Mouse (Mus musculus) thymus, adult 18-20 months (tissue): ENCODE results near the gene Dpp6.

Experiments
- DNase-seq, 2 experiments: peaks; one replicate each; pipeline ENCODE4 v3.0.0; 2022; ENCODE audit warnings: mixed read lengths in 2 of 2

Dpp6 gene

GRCm38 (mm10) chr5:27544816-27545270 lies 727.8 kb downstream of the Dpp6 start:
- DNase-seq: no peak

GRCm38 (mm10) chr5:27549291-27549690 lies 732.3 kb downstream of the Dpp6 start:
- DNase-seq: no peak

GRCm38 (mm10) chr5:27565700-27566099 lies 748.7 kb downstream of the Dpp6 start:
- DNase-seq: no peak

- DNase-seq: no peak
These were observed 771.2 kb downstream of the Dpp6 start for GRCm38 (mm10) chr5:27587970-27588758.

- DNase-seq: no peak
These were observed 787.1 kb downstream of the Dpp6 start for GRCm38 (mm10) chr5:27604132-27604531.

- no peak for DNase-seq
These were observed 798.8 kb downstream of the Dpp6 start for GRCm38 (mm10) chr5:27615769-27616168.

- no peak for DNase-seq
These were observed 804.8 kb downstream of the Dpp6 start for GRCm38 (mm10) chr5:27621811-27622210.

- DNase-seq: no peak
These were observed 806.9 kb downstream of the Dpp6 start for GRCm38 (mm10) chr5:27623876-27624275.

- DNase-seq: no peak
These were observed 815.1 kb downstream of the Dpp6 start for GRCm38 (mm10) chr5:27632151-27632550.

- DNase-seq: no peak
These were observed 818.9 kb downstream of the Dpp6 start for GRCm38 (mm10) chr5:27635941-27636340.

GRCm38 (mm10) chr5:27641876-27642275 lies 824.9 kb downstream of the Dpp6 start:
- no peak for DNase-seq

GRCm38 (mm10) chr5:27651879-27652814 lies 835.1 kb downstream of the Dpp6 start:
- DNase-seq: no peak

- no peak for DNase-seq
These were observed 839.1 kb downstream of the Dpp6 start for GRCm38 (mm10) chr5:27656101-27656500.

GRCm38 (mm10) chr5:27657672-27658071 lies 840.7 kb downstream of the Dpp6 start:
- DNase-seq: no peak

GRCm38 (mm10) chr5:27658165-27658564 lies 841.2 kb downstream of the Dpp6 start:
- no peak for DNase-seq

GRCm38 (mm10) chr5:27658569-27658968 lies 841.6 kb downstream of the Dpp6 start:
- no peak for DNase-seq

GRCm38 (mm10) chr5:27659019-27659418 lies 842.0 kb downstream of the Dpp6 start:
- no peak for DNase-seq

- DNase-seq: no peak
These were observed 842.8 kb downstream of the Dpp6 start for GRCm38 (mm10) chr5:27659781-27660180.

GRCm38 (mm10) chr5:27664111-27664510 lies 847.1 kb downstream of the Dpp6 start:
- no peak for DNase-seq

GRCm38 (mm10) chr5:27671487-27671886 lies 854.5 kb downstream of the Dpp6 start:
- no peak for DNase-seq

GRCm38 (mm10) chr5:27677247-27677666 lies 860.3 kb downstream of the Dpp6 start:
- DNase-seq: no peak

GRCm38 (mm10) chr5:27679151-27679550 lies 862.1 kb downstream of the Dpp6 start:
- DNase-seq: no peak

- DNase-seq: no peak
These were observed 863.5 kb downstream of the Dpp6 start for GRCm38 (mm10) chr5:27680476-27680875.

- DNase-seq: no peak
These were observed 868.2 kb downstream of the Dpp6 start for GRCm38 (mm10) chr5:27685162-27685561.
